Mouse (Mus musculus) spleen, postnatal 36 days (tissue): ENCODE data around the gene Vrk3.

Experiments
- DNase-seq, 2 experiments: peaks; one replicate each; pipeline ENCODE4 v3.0.0; 2022; ENCODE audit warnings: low spot score in 2 of 2, mixed read lengths in 1 of 2

Gene Vrk3

GRCm38 (mm10) chr7:44760366-44760765 is 12.2 kb downstream of the Vrk3 start:
- DNase-seq, result no peak

DNA sequence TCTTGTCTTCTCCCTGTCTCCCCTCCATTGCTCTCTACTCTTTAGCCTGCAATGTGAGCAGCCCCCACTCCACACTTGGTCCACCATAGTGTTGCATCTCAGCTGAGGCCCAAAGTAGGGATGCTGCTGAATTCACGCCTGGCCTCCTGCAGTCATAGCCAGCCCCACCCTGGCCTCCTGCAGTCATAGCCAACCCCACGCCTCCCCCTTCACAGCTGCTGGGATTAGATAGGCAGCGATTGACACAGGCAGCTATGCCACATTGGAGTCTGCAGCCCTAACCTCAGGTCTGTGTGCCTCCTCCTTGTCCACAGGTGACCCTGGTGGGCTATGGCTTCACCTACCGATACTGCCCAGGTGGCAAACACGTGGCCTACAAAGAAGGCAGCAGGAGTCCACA is 19.9 kb downstream of the Vrk3 start:
- peak; percentile 21 to 40 for DNase-seq

- DNase-seq, result peak in 1 of 2 experiments; percentile 10
Measured at GRCm38 (mm10) chr7:44770046-44770578, 21.9 kb downstream of the Vrk3 start.

- peak; percentile 13 to 34 for DNase-seq
Measured at GRCm38 (mm10) chr7:44772591-44773204, 24.5 kb downstream of the Vrk3 start.

GRCm38 (mm10) chr7:44776849-44777498 is 28.8 kb downstream of the Vrk3 start:
- DNase-seq, result no peak

GRCm38 (mm10) chr7:44780101-44780500 is 31.9 kb downstream of the Vrk3 start:
- DNase-seq, result no peak

- no peak for DNase-seq
Measured at GRCm38 (mm10) chr7:44789531-44789930, 41.3 kb downstream of the Vrk3 start.

GRCm38 (mm10) chr7:44790066-44790465 is 41.9 kb downstream of the Vrk3 start:
- no peak for DNase-seq

DNA sequence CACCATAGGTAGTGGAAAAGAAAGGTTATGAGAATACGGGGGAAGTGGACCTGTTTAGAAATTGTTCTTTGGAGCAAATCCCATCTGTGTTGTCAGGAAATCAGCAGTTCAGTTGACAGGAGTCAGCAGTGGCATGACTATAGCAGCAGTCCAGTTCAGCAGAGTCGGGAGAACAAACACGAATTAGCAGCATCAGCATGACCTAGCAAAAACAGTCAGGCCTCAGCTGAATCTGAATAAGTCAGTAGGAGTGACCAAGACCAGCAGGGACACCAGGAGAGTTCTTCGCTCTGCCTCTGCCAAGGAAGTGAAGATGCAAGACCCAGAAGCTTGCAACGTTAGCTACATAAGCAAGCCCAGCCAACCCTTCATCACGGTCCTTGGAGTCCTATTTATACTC is 44.6 kb downstream of the Vrk3 start:
- no peak for DNase-seq

GRCm38 (mm10) chr7:44808927-44809326 is 60.7 kb downstream of the Vrk3 start:
- DNase-seq, result no peak

DNA sequence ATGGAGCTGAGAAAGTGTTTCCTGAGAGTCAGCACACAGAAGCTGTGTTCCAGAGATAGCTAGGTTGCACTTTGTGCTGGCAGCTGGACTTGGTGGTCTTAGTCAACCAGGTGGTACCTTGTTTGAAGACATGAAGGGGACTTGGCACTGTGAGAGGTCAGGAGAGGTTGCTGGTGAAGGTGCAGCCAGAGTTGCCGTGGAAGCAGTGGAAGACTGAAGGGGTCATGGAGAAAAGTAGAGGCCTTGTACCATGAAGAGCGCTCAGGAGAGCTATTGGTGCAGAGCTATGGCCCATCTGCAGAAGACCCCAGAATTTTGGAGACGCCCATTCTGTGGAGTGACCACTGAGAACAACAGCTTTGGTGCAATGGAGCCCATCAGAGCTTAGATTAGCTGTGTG is 61.3 kb downstream of the Vrk3 start:
- no peak for DNase-seq

GRCm38 (mm10) chr7:44810365-44810764 is 62.2 kb downstream of the Vrk3 start:
- no peak for DNase-seq

DNA sequence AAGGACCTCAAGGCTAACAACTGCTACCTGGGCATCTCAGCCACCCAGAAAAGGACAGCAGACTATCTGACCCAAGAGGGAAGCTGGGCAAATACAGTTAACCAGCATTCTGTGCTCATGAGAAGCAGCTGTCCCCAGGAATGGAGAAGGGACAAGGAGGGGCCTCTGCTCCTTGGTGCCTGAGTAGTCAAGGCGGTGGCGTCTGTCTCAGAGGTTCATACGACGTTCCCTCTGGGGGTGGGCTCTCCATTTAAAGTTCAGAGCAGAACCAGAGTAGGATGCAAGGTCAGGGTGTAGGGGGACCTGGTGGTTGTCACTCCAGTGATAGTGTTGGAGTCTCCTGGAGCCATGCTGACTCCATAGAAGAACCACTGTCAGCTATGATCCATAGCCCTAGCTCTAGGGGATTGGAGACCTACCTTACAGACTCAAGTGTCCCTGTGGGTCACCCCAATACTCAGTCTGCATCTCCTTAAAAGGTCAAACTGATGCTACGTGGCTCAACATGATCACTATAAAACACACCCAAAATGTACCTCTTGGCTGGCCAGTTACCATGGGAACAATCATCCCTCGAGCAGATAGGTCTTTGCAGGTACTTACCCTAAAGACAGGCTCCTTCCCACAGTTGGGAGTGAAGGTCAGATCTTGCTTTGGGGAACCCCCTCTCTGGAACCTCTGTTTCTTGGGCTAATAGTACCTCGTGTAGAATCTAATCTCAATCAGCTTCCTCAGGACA is 62.8 kb downstream of the Vrk3 start:
- DNase-seq, result no peak

DNA sequence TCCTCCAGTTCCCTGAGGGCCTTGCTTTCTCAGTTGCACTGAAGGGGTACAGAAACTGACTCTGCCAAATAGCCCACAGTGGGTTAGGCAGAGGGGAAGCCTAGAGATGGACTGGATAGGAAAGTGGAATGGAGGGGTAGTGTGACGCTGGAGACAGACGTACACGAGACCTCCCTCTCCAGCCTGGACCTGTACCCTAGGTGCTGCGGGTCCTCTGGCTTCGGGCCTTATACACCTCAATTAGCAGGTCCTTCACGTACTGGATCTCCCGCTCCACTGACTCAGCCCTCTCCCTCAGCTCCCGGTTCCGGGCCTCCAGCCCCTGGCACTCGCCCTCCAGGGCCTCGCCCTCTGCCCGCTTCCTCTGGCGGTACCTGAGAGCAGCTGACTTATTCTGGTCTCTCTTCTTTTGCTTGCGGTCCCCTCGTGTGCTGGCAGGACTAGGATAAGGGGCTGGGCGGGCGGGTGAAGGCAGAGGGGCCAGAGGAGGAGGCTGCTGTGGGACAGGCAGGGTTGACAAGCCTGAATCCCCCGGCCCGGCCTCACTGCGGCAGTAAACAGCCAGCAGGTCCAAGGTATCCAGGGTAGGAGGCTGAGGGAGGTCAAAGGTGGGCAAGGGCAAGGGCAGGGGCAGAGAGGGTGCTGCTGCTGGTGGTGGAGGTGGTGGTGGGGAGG is 64.6 kb downstream of the Vrk3 start:
- no peak for DNase-seq

- no peak for DNase-seq
Measured at GRCm38 (mm10) chr7:44813985-44814384, 65.8 kb downstream of the Vrk3 start.

DNA sequence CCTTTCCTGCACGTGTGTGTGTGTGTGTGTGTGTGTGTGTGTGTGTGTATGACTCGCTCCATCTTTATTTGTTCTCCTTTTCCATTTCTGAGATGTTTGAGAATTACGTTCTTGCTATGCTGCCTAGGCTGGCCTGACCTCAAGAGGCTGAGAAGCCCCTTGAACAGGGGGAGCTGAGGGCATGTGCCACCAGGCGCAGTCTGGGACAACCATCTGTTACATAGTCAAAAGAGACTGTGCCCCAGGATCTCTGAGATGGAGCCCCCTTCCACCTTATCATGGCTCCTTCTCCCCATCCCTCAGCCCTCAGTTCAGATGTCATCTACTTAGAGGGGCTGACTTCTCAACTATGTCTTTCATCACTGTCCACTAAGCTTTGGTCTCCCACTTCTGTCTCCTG is 66.2 kb downstream of the Vrk3 start:
- DNase-seq, result no peak

DNA sequence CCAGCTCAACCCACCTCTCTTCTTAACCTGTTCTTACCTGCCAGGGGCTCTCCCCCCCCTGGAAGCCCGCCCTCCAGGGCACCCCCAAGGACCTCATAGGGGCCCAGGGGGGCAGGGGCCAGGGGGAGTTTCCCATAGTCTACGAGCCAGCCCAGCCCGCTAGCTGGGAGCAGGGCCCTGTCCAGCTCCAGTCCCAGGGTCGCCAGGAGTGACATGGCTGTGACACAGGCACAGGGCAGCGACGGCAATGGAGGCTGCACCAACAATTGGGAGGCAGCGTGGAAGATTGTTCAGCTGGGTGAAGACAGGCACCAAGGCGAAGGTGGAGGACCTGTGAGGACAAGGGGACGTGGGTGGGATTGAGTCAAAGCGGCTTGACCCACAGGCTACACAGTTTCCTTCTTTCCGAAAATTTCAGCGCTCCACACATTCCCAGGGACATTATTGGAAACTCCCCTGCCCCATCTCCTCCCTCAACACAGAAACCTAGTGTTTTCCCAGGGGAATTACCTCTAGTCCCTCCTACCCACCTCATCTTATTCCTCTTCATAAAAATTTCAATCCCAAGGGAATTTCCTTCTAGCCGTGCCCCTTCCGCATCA is 66.8 kb downstream of the Vrk3 start:
- DNase-seq, result no peak

DNA sequence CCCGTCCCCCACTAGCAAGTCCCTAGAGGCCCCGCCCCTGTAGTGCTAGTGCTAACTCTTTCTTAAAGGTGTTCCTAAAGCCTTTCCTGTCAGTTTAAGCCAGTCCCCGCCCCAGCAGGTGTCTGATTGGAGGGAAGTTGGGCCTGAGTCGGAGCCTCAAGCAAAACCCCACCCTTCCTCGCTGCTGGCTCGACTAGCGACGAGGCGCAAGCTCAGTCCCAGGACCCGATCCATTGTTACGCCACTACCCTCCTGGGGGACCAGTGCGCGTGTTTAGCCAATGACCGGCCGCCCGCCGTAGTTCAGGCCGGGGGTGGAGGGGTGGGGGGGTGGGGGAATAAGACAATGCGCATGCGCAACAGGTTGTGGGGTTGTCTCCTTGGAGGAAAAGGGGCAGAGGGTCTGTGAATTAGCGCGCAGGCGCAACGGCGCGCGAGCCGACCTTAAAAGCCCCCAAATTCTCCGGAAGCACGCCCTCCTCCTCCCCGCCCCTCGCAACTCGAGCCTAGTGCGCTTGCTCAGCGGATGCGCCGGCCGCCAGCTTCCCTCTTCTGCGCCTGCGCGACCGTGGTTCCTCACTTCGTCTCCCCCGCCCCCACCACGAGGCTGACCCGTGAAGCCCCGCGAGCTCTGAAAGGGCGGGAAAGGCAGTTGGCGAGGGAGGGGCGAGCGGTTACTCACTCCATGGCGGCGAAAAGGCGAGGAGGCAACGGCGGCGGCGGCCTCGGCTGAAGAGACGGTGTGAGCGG is 67.7 kb downstream of the Vrk3 start, which contains the start of the genes Nup62 and Il4i1:
TSS of gene Nup62 (plus strand) at position 368 of the 749 bp plus-strand sequence.
TSS of gene Il4i1 (plus strand) at position 667 of the 749 bp plus-strand sequence.
- peak; percentile 99 to 100 for DNase-seq

DNA sequence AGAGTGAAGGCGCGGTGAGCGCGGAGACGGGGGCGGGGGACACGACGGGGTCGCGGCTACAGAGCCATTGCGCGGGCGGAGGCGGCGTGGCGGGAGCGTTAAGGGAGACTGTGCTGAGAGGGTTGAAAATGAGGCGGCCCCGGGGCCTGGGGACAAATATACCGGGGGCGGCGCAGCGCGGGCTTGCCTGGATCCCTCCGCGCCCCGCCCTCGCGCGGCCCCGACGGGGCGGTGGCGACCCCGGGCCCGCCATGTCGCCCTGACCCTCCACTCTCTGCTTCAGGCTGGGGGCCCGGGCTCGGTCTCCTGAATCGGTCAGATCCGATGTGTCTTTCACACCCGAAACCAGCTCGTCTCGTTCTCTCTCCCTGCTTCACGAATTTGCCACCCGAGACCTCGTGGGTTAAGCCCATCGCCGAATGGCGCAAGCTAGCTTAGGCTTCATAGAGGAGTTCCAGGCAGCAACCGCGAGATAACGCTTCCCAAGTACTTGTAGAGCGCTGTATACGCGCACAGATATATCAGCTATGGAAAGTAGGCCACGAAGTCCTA is 68.3 kb downstream of the Vrk3 start, which contains the start of gene Atf5:
TSS of gene Atf5 (minus strand) at position 189 of the 552 bp plus-strand sequence.
- peak in 1 of 2 experiments; percentile 47 for DNase-seq

DNA sequence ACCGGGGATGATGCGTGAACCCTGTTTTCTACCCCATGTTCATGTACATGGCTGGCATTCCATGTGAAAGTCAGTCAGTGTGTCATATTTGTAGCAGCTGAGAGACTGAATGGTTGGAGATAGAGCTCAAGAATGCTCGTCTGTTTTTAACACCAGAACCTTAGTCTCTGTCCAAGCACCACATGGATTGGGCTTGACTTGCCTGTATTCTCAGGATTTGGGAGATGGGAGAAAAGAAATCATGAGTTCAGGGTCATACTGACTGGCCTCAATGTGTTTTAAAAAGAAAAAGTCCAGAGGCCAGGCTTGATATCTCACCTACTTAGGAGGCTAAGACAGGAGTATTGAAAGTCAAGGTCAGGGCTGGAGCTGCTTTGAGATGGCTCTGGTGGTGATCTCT is 69.2 kb downstream of the Vrk3 start:
- DNase-seq, result no peak
